Mouse (Mus musculus): ENCODE data around the gene Prss35.

GRCm38 (mm10) chr9:86778212-86778611 is 34.8 kb downstream of the Prss35 start:
- TF ChIP-seq GATA1 (IDR thresholded peaks at IDR 0.05; ENCODE audit: low read length) (no peak), TAL1 (IDR thresholded peaks at IDR 0.05; ENCODE audit: low read length) (no peak)

Data from erythroblast, embryonic 14.5 days (primary cell).